Mouse (Mus musculus) intestine, embryonic 14.5 days (tissue): ENCODE measurements at regions not wholly inside any gene's neighbourhood (a gene's known extent, or its start where the extent isn't known, plus 50 kb on each side); places are given as distances from the start of the nearest gene placed in this dataset.
A peak's percentile ranks its signal among the peaks of the same experiment; 100 is the strongest.

Experiments
- ATAC-seq: fragments of 200-750 bp; cut with Nextera tagmentation; replicated peaks from 2 replicates; pipeline ENCODE4 v1.8.0; 2017; ENCODE audit warnings: low read depth, moderate number of reproducible peaks, moderate TSS enrichment, moderate library complexity; ENCODE audit not compliant: low FRiP score, low TSS enrichment
- DNase-seq: peaks from one replicate; pipeline ENCODE4 v3.0.0-alpha.2; 2018; ENCODE audit warnings: low spot score
- H3K27ac ChIP-seq: fragments of 300-500 bp; sonication (generic); 2 replicates; pipeline ENCODE4 v1.5.1; 2014; ENCODE audit warnings: low read depth, mild to moderate bottlenecking, control low read depth
- H3K27me3 ChIP-seq: fragments of 300-500 bp; sonication (generic); replicated peaks from 2 replicates; pipeline ENCODE4 v1.6.1; 2014; ENCODE audit warnings: low read length, control low read depth; ENCODE audit not compliant: control insufficient read depth, insufficient read depth
- H3K36me3 ChIP-seq: fragments of 300-500 bp; sonication (generic); 2 replicates; pipeline ENCODE4 v1.6.1; 2014; ENCODE audit warnings: low read length, control low read depth; ENCODE audit not compliant: control insufficient read depth, insufficient read depth
- H3K4me1 ChIP-seq: fragments of 300-500 bp; sonication (generic); replicated peaks from 2 replicates; pipeline ENCODE4 v1.6.1; 2014; ENCODE audit warnings: low read length, control low read depth, mixed read lengths; ENCODE audit not compliant: control insufficient read depth, insufficient read depth
- H3K4me2 ChIP-seq: fragments of 300-500 bp; sonication (generic); 2 replicates; pipeline ENCODE4 v1.6.1; 2014; ENCODE audit warnings: low read length
- H3K4me3 ChIP-seq: fragments of 300-500 bp; sonication (generic); 2 replicates; pipeline ENCODE4 v1.5.1; 2014; ENCODE audit warnings: low read depth, low read length, control low read depth, mixed read lengths
- H3K9ac ChIP-seq: fragments of 300-500 bp; sonication (generic); 2 replicates; pipeline ENCODE4 v1.6.1; 2014; ENCODE audit warnings: mild to moderate bottlenecking, low read length
- H3K9me3 ChIP-seq: fragments of 300-500 bp; sonication (generic); 2 replicates; pipeline ENCODE4 v1.6.1; 2016; ENCODE audit warnings: low read length, control low read depth; ENCODE audit not compliant: control insufficient read depth
- WGBS: fragments of 180-500 bp; shearing (Covaris S2); extraction: QIAGEN DNeasy Blood & Tissue Kit; methylation state at CpG from one replicate; pipeline ENCODE4 v1.1.7; 2014; 5-methylcytosine and 5-hydroxymethylcytosine counted together

DNA sequence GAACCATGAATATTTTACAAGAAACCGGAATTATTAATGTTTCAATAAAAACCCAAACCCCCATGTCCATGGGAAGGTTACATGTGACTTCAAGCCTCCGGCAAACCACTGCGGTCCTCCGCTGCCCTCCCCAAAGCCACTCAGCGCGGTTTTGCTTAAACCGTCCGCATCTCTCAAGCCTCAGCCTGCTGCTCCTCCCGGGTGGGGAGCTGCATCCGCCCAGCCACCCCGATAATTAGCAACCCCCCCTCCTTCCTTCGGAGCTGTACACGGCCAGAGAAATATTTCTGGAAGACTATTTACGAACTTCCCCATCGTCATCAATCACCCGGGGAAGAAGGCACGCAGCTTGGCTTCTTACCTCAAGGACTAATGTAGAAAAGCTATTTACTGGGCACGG lies 94.7 kb upstream of the Runx3 start:
- 30% methylated on average over 18 of the region's 18 CpGs for WGBS
- H3K4me2 ChIP-seq, result peak overlapping the region; percentile 22
- no peaks in the 10 kb centered on the region for H3K27me3 ChIP-seq
- H3K36me3 ChIP-seq, result no peaks in the 10 kb centered on the region
- no peak overlapping the region for H3K4me3 ChIP-seq
- H3K4me1 ChIP-seq, result peaks cover 11% of the 10 kb centered on the region
- no peaks in the 10 kb centered on the region for H3K9me3 ChIP-seq
- H3K9ac ChIP-seq, result no peak overlapping the region
- ATAC-seq (no peak), DNase-seq (no peak)
- H3K27ac ChIP-seq, result no peak overlapping the region

DNA sequence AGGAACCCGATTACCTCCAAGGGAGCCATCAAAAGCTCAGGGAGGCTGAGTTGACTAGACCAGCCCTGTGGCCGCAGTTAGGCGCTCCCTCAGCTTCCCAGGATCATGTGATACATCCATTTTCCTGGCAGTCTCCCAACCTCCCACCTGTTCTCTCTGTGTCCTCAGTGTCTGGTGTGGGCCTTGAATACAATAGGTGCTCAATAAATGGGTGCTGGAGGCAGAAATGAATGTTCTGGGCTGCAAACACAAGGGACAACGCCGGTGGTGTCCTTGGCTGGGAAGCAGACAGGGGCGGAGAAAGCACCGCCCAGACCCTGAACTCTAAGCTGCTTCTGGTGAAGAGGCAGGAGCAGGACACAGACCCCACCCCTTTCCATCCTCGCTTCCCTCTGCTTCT lies 93.3 kb upstream of the Runx3 start:
- H3K9ac ChIP-seq, result no peak overlapping the region
- H3K4me1 ChIP-seq, result peaks cover 14% of the 10 kb centered on the region
- no peaks in the 10 kb centered on the region for H3K9me3 ChIP-seq
- DNase-seq (no peak), ATAC-seq (no peak)
- no peaks in the 10 kb centered on the region for H3K36me3 ChIP-seq
- no peak overlapping the region for H3K4me3 ChIP-seq
- H3K27ac ChIP-seq, result no peak overlapping the region
- no peaks in the 10 kb centered on the region for H3K27me3 ChIP-seq
- H3K4me2 ChIP-seq, result no peak overlapping the region
- 43% methylated on average over 8 of the region's 8 CpGs for WGBS

DNA sequence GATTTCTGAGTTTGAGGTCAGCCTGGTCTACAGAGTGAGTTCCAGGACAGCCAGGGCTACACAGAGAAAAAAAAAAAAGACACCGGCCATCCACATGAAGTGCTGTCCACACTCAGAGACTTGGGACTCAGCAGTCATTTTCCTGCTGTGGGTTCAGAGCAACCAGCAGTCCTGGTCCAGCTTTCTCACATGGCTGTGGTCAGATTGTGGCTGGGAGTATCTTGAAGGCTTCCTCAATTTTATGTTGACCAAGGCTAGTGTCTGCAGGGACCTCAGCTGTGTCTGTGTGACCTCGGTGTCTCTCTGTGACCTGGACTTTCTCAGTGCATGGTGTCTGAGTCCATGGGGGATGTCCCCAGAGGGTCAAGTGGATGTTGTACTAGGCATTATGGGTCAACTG lies 90.7 kb upstream of the Runx3 start:
- Histone ChIP-seq H3K27ac (no peak overlapping the region), H3K4me2 (no peak overlapping the region), H3K4me1 (peaks cover 14% of the 10 kb centered on the region), H3K36me3 (no peaks in the 10 kb centered on the region), H3K9ac (no peak overlapping the region), H3K4me3 (no peak overlapping the region), H3K27me3 (no peaks in the 10 kb centered on the region), H3K9me3 (no peaks in the 10 kb centered on the region)
- WGBS, result 88% methylated on average over 2 of the region's 2 CpGs
- ATAC-seq, result no peak
- DNase-seq, result no peak

DNA sequence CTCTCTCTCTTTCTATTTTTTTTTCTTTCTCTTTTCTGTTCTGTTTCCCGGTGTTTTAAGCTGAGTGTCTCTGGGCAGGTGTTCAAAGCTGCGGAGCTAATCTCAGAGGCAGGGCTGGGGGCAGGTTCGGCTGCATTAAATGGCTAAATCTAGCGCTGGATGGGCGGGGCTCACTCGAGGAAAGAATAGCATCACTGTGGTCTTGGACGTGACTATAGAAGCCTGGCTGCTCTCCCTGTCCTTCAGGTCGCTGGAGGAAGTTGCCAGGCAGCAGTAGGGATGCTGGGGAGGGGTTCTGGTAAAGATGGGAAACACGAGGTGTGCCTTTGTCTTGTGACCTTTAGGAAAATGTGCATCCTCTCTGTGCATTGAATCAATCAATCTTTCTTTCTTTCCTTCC lies 88.0 kb upstream of the Runx3 start:
- WGBS, result 41% methylated on average over 9 of the region's 9 CpGs
- H3K9me3 ChIP-seq, result no peaks in the 10 kb centered on the region

DNA sequence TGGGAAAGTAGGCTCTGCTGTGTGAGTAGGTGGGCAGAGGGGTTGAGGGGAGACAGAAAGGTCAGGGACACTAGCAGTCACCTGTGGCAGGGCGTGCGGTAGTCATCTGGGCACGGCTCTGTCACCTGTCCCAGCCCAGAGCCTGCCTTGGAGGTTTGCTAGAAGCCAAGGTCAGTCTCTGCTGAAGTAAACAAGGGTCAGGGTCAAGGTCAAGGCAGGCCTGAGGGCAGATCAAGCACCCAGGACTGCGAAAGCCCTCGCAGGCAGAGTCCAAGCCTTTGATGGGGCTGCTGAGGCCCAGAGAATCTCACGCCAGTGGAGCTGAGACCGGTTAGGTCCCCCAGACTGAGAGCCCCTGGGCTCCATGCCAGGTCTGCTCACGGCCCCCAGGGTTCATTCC lies 87.2 kb upstream of the Runx3 start:
- ATAC-seq (no peak), DNase-seq (no peak)
- Histone ChIP-seq H3K4me1 (0 out of 2 replicates have a peak, but pooled peaks cover 2% of the 10 kb centered on the region), H3K4me3 (no peak overlapping the region), H3K9ac (no peak overlapping the region), H3K27ac (no peak overlapping the region), H3K9me3 (no peaks in the 10 kb centered on the region), H3K4me2 (no peak overlapping the region), H3K27me3 (no peaks in the 10 kb centered on the region), H3K36me3 (no peaks in the 10 kb centered on the region)
- 75% methylated on average over 8 of the region's 8 CpGs for WGBS

More for the DNA sequence above, 88.0 kb upstream of the Runx3 start:
- Histone ChIP-seq H3K4me1 (0 out of 2 replicates have a peak, but pooled peaks cover 2% of the 10 kb centered on the region), H3K4me3 (no peak overlapping the region), H3K27ac (no peak overlapping the region), H3K27me3 (no peaks in the 10 kb centered on the region), H3K36me3 (no peaks in the 10 kb centered on the region), H3K4me2 (no peak overlapping the region), H3K9ac (no peak overlapping the region)
- DNase-seq (no peak), ATAC-seq (no peak)

DNA sequence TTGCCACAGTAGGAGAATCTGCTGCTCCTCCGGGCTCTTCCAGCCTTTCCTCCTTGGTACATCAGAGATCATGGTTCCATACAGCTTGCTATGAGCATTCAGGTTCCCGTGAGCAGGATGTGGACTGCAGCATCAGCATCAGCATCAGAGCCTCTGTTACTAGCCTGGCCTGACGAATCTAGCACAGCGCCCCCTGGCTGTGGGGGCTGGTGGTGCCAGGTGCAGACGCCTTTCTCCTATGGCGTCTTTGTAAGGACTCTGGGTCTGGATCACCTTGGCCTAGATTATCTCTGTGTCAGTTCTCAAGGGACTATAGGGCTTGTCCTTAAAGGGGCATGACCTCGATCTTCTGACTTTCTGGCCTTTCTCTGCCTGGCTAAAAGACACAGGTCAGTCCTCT lies 86.0 kb upstream of the Runx3 start:
- Histone ChIP-seq H3K4me2 (no peak overlapping the region), H3K9me3 (no peaks in the 10 kb centered on the region), H3K4me1 (0 out of 2 replicates have a peak, but pooled peaks cover 2% of the 10 kb centered on the region), H3K36me3 (no peaks in the 10 kb centered on the region), H3K9ac (no peak overlapping the region), H3K27me3 (no peaks in the 10 kb centered on the region), H3K27ac (no peak overlapping the region), H3K4me3 (no peak overlapping the region)
- no peak for ATAC-seq
- DNase-seq, result peak; percentile 68
- WGBS, result 35% methylated on average over 7 of the region's 7 CpGs

DNA sequence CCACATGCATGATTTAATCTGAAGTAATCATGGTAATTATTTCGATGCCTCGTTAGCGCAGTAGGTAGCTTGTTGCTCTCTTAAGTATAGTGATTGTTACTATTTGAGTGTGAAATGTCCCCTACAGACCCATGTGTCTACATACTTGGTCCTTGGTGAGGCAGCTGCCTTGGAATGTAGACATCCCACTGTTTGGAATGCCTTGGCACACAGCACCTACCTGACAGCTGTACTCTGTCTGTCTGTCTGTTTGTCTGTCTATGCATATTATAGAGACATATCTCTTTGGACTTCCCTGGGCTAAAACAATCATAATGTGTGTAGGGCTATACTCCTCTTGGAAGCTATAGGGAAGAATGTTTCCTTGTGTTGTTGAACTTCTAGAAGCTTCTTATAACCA lies 83.7 kb upstream of the Runx3 start:
- no peaks in the 10 kb centered on the region for H3K9me3 ChIP-seq
- no peak overlapping the region for H3K9ac ChIP-seq
- no peaks in the 10 kb centered on the region for H3K4me1 ChIP-seq
- no peak overlapping the region for H3K4me3 ChIP-seq
- H3K27me3 ChIP-seq, result no peaks in the 10 kb centered on the region
- H3K36me3 ChIP-seq, result no peaks in the 10 kb centered on the region
- H3K4me2 ChIP-seq, result no peak overlapping the region
- no peak overlapping the region for H3K27ac ChIP-seq
- DNase-seq (no peak), ATAC-seq (no peak)
- 91% methylated on average over 3 of the region's 3 CpGs for WGBS

DNA sequence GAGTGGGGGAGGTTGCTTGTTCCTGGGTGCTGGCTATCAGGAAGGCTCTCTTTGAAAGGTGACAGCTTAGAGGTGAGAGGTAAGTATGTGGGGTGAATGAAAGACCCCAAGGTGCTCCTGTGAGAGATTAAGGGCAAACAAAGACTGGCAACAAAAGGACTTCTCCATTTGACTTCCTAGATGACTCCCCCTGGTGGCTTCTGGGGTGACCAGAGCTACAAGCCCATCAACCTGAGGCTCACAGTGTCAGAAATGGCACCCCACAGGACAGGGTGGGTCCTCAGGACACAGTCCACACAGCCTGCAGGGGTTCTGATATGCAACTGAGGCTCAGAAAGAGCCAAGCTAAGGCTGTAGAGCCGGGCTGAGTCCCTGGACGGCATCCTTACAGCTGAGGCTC lies 81.2 kb upstream of the Runx3 start:
- Histone ChIP-seq H3K4me3 (no peak overlapping the region), H3K27me3 (no peaks in the 10 kb centered on the region), H3K27ac (no peak overlapping the region), H3K4me1 (no peaks in the 10 kb centered on the region), H3K36me3 (no peaks in the 10 kb centered on the region), H3K4me2 (no peak overlapping the region), H3K9ac (no peak overlapping the region), H3K9me3 (no peaks in the 10 kb centered on the region)
- DNase-seq, result no peak
- 89% methylated on average over 2 of the region's 2 CpGs for WGBS
- ATAC-seq, result no peak

DNA sequence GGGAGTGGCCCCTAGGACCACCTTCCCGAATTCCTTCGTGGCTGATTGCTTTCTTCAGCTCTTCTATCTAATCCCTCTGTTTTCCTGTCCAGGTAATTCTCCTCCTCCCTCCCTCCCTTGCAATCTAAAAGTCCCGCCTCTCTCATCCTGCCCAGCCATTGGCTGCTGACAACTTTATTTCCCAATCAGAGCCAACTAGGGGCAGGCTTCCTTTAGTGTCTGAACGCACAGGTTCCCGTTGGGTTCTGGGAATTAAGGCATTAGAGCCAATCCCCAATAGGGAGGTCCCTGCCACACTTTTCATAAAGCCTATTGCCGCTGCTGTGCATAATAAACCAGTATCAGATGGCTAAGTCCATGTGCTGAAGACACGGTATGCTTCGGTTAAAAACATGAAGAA lies 78.5 kb upstream of the Runx3 start:
- no peaks in the 10 kb centered on the region for H3K27me3 ChIP-seq
- no peak overlapping the region for H3K27ac ChIP-seq
- H3K4me2 ChIP-seq, result no peak overlapping the region
- no peaks in the 10 kb centered on the region for H3K9me3 ChIP-seq
- 46% methylated on average over 8 of the region's 8 CpGs for WGBS
- no peaks in the 10 kb centered on the region for H3K36me3 ChIP-seq
- no peak overlapping the region for H3K4me3 ChIP-seq
- ATAC-seq, result no peak
- no peak for DNase-seq
- H3K9ac ChIP-seq, result no peak overlapping the region
- H3K4me1 ChIP-seq, result no peaks in the 10 kb centered on the region
